Mouse (Mus musculus) heart, postnatal 10 days (tissue): ENCODE results near the gene Fgfr2. TPM values are rescaled to one million over a fixed set of nuclear protein-coding genes. Genes with fewer than 3 reads are reported as not detected.
"Not testable (repeated sequence)": the region's sequence is repeated elsewhere in the genome, so short reads cannot be mapped to it uniquely, and the experiment has no call there.

ENCODE experiments used
- DNase-seq, 2 experiments: peaks; one replicate each; pipeline ENCODE4 v3.0.0; 2021
- intact Hi-C: fragments of 180-260 bp; cut with DNase I; formaldehyde crosslinking; loops from one replicate; pipeline ENCODE4 v1.15.1; 2025
- total RNA-seq, 2 experiments: library from RNA; stranded (reverse); gene quantifications; 2 replicates each; pipeline ENCODE4 v1.2.3; 2021

Fgfr2 gene
- total RNA-seq, 2 experiments from 2014 or later: 6.2 to 6.3 TPM

- DNase-seq: no peak
- intact Hi-C loops: no loop called here
Measured at GRCm38 (mm10) chr7:132664815-132665214, 458.3 kb downstream of the Fgfr2 start.

GRCm38 (mm10) chr7:132662831-132663230 is 460.3 kb downstream of the Fgfr2 start:
- intact Hi-C loops, DNase-seq: not testable (repeated sequence)

- no peak for DNase-seq
- intact Hi-C loops: no loop called here
Measured at GRCm38 (mm10) chr7:132659633-132660032, 463.5 kb downstream of the Fgfr2 start.

GRCm38 (mm10) chr7:132658688-132659087 is 464.5 kb downstream of the Fgfr2 start:
- no peak for DNase-seq
- intact Hi-C loops: no loop called here

GRCm38 (mm10) chr7:132658058-132658450 is 465.1 kb downstream of the Fgfr2 start:
- DNase-seq: peak in 1 of 2 experiments; percentile 52
- intact Hi-C loops: no loop called here

GRCm38 (mm10) chr7:132657371-132658057 is 465.6 kb downstream of the Fgfr2 start:
- intact Hi-C loops: loop anchor here (2.0 kb wide), 4 partner anchors 57 to 345 kb away; no protein-coding TSS in a partner anchor
- no peak for DNase-seq

GRCm38 (mm10) chr7:132656548-132656947 is 466.6 kb downstream of the Fgfr2 start:
- intact Hi-C loops: loop anchor here (1.0 to 2.0 kb wide), 7 partner anchors 18 to 346 kb away; partner anchors contain the start of gene Eef1akmt2
- peak; percentile 91 to 97 for DNase-seq

GRCm38 (mm10) chr7:132656075-132656474 is 467.1 kb downstream of the Fgfr2 start:
- intact Hi-C loops: loop anchor here (1.0 to 2.0 kb wide), 7 partner anchors 18 to 347 kb away; partner anchors contain the start of gene Eef1akmt2
- peak; percentile 91 to 93 for DNase-seq

GRCm38 (mm10) chr7:132654412-132654811 is 468.7 kb downstream of the Fgfr2 start:
- intact Hi-C loops: no loop called here

GRCm38 (mm10) chr7:132646514-132646913 is 476.6 kb downstream of the Fgfr2 start:
- intact Hi-C loops: no loop called here

More at GRCm38 (mm10) chr7:132654412-132654811, 468.7 kb downstream of the Fgfr2 start:
- no peak for DNase-seq

GRCm38 (mm10) chr7:132644605-132645279 is 478.4 kb downstream of the Fgfr2 start:
- DNase-seq: no peak
- intact Hi-C loops: no loop called here

More at GRCm38 (mm10) chr7:132646514-132646913, 476.6 kb downstream of the Fgfr2 start:
- DNase-seq: no peak

GRCm38 (mm10) chr7:132641606-132642005 is 481.5 kb downstream of the Fgfr2 start:
- intact Hi-C loops: no loop called here
- no peak for DNase-seq

GRCm38 (mm10) chr7:132640946-132641345 is 482.2 kb downstream of the Fgfr2 start:
- intact Hi-C loops: no loop called here
- peak in 1 of 2 experiments; percentile 52 for DNase-seq

- intact Hi-C loops: loop anchor here (5.0 kb wide), 2 partner anchors 61 to 411 kb away; partner anchors contain the start of gene Oat
- DNase-seq: peak; percentile 59 to 75
Measured at GRCm38 (mm10) chr7:132638446-132639087, 484.6 kb downstream of the Fgfr2 start.

- intact Hi-C loops: loop anchor here (5.0 kb wide), 2 partner anchors 60 to 410 kb away; partner anchors contain the start of gene Oat
Measured at GRCm38 (mm10) chr7:132637292-132637691, 485.9 kb downstream of the Fgfr2 start.

GRCm38 (mm10) chr7:132631313-132631712 is 491.8 kb downstream of the Fgfr2 start:
- intact Hi-C loops: no loop called here
- no peak for DNase-seq

More at GRCm38 (mm10) chr7:132637292-132637691, 485.9 kb downstream of the Fgfr2 start:
- no peak for DNase-seq

GRCm38 (mm10) chr7:132627448-132627847 is 495.7 kb downstream of the Fgfr2 start:
- intact Hi-C loops: no loop called here
- peak; percentile 67 to 73 for DNase-seq

- intact Hi-C loops: no loop called here
Measured at GRCm38 (mm10) chr7:132626174-132626573, 497.0 kb downstream of the Fgfr2 start.

GRCm38 (mm10) chr7:132624161-132624560 is 499.0 kb downstream of the Fgfr2 start:
- intact Hi-C loops: no loop called here
- no peak for DNase-seq

More at GRCm38 (mm10) chr7:132626174-132626573, 497.0 kb downstream of the Fgfr2 start:
- DNase-seq: no peak

- intact Hi-C loops: no loop called here
- DNase-seq: no peak
Measured at GRCm38 (mm10) chr7:132619975-132620918, 502.9 kb downstream of the Fgfr2 start.
